Mouse (Mus musculus): ENCODE measurements around the gene Fcho1.
"Not testable (repeated sequence)": the region's sequence is repeated elsewhere in the genome, so short reads cannot be mapped to it uniquely, and the experiment has no call there.

Gene Fcho1

DNA sequence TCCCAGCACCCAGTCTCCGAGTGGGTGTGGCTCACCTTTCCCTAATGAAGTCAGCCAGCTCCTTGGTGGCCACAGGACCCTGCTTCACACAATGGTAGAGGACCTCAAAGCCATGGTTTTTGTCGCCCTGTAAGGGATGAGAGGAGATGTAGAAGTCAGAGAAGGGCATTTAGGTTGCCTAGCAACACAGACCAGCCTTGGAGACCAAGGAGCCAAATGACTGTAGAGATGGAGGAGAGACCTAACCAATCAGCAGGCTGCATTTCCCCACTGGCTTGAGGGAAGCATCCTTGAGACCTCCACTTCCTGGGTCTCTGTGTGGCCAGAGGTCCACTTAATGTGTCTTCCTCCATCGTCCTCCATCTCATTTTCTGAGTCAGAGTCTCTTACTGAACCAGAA, 7.3 kb downstream of the Fcho1 start:
- in situ Hi-C loops (cut with MboI): loop anchor here (25.0 kb wide), 1 partner anchor 581 kb away; no protein-coding TSS in a partner anchor

DNA sequence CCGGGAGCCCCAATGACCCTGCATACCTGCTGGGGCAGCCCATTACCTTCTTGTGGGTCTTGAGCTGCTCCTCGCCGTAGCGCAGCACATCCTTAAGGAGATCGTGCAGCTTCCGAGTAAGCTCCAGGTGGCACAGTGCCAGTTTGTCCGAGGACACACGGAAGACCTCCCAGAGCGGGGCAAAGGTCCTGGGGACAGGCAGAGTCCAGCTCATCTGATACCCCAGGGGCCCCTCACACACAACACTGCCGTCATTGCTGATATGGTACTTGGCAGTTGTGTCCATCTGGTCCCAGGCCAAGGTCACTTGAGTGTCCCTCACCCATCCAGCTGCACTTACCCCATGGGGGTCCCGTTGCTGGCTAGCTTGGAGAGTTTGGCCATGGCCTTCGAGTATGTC, 8.4 kb downstream of the Fcho1 start:
- in situ Hi-C loops (cut with MboI): loop anchor here (25.0 kb wide), 1 partner anchor 580 kb away; no protein-coding TSS in a partner anchor

DNA sequence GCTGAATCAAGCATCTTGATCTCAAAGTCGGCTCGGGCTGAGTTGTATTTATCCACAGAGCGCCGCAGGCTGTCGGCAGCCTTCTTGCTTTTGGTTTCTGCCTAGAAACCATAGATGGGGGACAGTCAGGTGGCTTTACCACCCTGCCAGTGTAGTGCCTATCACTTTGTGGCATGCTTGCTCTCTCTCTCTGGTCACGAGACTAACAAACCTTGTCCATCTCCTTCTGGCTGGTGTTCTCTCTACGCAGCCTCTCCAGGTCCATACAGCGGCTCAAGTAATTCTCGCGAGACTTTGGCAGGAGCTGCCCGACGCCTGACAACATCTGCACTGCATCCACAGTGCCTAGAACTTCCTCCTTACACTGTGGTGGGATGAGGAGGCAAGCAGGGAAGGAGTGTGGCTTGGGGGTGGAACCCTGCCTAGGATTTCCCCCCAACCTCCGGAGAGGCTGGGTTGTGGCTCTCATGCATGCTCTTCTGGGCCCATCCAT, 8.9 kb downstream of the Fcho1 start:
- in situ Hi-C loops (cut with MboI): loop anchor here (25.0 kb wide), 1 partner anchor 579 kb away; no protein-coding TSS in a partner anchor

DNA sequence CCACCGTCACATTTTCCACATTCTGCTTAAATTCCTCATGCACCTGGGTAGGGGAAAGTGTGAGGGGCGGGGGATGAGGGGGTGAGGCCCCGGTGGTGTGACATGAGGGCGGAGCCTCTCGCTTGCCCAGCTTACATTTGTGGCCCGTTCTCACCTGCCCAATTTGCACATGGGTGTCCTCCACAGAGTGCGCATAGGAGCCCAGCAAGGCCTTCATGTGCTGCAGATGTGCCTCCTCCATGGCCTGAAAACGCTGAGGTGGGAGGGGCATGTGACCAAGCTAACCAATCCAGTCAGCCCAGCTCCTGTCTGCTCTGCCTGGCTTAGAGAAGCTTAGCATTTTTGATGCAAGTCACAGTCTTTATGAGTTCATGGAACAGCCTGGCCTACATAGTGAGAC, 10.0 kb downstream of the Fcho1 start:
- in situ Hi-C loops (cut with MboI): loop anchor here (25.0 kb wide), 1 partner anchor 578 kb away; no protein-coding TSS in a partner anchor

DNA sequence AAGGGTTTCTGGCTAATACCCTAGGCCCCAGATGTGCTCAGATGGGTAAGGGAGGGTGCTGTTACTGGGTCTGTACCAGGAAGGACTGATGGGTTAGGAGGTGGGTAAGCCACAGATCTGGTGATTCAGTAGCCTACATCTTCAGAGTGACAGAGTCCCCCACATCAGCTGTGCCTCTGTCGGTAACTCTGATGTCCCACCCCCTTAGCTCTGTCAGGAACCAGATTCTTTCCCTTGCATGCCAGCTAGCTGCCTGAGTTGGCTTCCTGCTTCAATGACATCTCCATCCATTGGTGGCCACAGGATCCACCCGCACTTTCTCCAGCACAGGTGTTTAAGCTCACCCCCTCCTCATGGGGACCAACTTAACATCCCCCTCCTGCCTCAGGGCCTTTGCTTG, 13.9 kb downstream of the Fcho1 start:
- in situ Hi-C loops (cut with MboI): loop anchor here (25.0 kb wide), 1 partner anchor 574 kb away; no protein-coding TSS in a partner anchor

DNA sequence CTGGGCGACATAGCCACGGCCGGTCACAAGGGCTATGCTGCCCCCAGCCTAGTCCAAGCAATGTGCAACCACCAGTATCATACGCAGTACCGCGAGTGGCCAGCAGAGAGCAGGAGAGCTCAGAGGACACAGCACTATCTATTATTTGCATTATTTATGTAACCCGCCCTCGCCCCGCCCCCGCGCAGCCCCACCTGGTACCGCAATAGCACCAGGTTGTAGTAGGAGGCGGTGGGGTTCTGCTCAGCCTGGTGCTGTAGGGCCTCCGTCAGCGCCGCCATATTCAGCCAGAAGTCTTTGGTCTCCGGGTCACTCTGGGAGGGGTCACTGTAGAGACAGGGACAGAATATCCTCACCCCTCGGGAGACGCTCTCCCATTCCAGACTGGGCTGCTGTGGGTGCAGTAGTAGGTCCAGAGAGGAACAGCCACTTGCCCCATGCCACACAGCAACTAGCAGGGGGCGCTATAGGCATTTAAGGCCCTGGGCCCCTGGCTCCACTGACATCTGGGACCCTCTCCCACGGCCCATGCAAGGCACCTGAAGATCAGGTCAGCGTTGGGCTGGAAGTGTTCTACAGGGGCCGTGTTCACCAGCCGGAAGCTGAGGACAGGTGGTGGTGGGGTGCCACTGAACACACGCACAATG, 15.6 kb downstream of the Fcho1 start:
- in situ Hi-C loops (cut with MboI): loop anchor here (25.0 kb wide), 1 partner anchor 573 kb away; no protein-coding TSS in a partner anchor

DNA sequence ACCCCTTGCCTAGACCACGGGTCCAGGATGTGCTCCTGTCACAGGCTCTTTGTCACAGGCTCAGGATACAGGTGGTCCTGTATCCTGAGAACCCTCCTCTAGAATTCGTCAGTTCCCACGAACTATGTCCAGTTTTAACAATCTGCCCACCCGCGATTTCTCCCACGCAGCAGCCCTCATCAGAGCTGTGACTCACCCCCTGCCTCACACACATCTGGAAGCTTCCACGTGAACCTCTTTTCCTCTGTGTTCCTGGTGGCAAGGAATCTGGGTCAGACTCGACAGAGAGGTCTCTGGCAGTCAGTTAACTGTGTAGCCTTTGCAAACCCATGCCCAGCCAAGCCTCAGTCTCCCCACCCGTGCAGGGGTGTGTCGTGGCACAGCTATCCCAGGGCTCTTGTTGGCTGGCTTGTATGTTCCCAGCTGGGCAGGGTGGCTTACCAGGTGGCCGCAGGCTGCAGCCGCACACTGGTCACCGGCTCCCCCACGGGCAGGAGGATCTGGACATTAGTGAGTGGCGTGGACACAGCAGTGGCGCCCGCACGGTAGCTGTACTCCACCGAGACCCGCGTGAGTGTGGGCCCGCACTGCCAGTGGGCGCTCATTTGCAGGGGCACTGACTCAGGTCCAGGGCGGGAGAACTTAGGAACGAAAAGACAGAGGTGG, 16.2 kb downstream of the Fcho1 start:
- in situ Hi-C loops (cut with MboI): loop anchor here (25.0 kb wide), 1 partner anchor 572 kb away; no protein-coding TSS in a partner anchor

DNA sequence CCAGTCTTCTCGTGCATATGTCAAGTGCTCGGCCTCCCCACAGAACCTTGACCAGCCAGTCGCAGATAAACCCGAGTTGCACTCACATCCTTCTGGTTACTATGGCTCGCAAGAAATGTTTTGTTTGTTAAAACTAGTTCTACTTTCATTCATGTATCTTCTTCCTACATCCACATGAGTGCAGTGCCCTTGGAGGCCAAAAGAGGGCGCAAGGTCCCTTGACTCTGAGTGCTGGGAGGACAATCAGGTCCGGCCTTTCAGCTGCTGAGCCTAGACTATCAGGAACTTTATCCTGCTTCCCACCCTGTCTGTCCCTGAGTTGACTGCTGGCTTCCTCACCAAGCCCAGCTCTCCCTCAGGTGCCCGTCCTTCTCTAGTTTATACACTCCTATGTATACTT, 17.6 kb downstream of the Fcho1 start:
- in situ Hi-C loops (cut with MboI): loop anchor here (25.0 kb wide), 1 partner anchor 571 kb away; no protein-coding TSS in a partner anchor

DNA sequence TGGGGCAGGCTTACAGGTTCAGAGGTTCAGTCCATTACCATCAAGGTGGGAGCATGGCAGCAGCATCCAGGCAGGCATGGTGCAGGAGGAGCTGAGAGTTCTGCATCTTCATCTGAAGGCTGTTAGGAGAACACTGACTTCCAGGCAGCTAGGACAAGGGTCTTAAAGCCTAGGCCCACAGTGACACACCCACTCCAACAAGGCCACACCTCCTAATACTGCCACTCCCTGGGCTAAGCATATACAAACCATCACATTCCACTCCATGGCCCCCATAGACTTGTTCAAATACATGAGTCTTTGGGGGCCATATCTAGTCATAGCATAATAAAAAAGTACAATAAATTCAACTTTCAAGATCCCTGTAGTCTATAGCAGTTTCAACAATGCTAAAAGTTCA, 22.1 kb downstream of the Fcho1 start:
- in situ Hi-C loops (cut with MboI): loop anchor here (25.0 kb wide), 1 partner anchor 566 kb away; no protein-coding TSS in a partner anchor

DNA sequence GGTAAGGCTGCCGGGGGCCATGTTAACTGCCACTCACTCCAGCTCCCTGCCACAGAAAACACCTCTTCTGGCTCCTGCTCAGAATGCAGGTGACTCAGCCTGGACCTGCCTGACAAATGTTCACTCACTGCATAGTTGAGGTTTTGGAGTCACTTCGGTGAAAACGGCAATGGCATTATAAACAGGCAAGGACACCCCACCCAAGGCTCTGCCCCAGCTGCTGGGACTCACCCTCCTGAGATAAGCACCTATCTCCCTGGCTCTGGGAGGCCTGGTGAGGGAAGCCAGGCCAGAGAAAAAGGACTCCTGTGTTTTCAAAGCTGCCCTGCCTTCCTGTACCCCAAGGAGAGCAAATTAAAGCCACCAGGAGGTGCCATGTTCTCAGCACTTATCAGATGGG, 22.6 kb downstream of the Fcho1 start:
- in situ Hi-C loops (cut with MboI): loop anchor here (25.0 kb wide), 1 partner anchor 566 kb away; no protein-coding TSS in a partner anchor

DNA sequence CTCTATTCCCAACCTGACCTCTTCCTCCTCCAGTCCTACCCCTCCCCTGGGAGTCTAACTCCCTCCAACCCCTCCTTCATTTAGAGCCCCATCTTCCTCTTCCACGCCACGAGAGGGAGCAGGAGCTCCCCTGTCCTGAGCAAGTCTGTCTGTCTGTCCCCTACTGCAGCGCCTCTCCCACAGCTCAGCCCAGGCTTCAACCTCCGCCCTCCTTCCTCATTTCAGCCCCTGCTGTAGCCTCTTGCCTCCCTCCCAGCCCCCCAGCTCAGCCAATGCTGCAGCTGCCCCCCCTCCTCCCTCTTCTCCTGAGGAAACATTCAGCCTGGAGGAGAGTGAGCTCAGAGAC, 23.5 kb downstream of the Fcho1 start:
- in situ Hi-C loops (cut with MboI): loop anchor here (25.0 kb wide), 1 partner anchor 565 kb away; no protein-coding TSS in a partner anchor

DNA sequence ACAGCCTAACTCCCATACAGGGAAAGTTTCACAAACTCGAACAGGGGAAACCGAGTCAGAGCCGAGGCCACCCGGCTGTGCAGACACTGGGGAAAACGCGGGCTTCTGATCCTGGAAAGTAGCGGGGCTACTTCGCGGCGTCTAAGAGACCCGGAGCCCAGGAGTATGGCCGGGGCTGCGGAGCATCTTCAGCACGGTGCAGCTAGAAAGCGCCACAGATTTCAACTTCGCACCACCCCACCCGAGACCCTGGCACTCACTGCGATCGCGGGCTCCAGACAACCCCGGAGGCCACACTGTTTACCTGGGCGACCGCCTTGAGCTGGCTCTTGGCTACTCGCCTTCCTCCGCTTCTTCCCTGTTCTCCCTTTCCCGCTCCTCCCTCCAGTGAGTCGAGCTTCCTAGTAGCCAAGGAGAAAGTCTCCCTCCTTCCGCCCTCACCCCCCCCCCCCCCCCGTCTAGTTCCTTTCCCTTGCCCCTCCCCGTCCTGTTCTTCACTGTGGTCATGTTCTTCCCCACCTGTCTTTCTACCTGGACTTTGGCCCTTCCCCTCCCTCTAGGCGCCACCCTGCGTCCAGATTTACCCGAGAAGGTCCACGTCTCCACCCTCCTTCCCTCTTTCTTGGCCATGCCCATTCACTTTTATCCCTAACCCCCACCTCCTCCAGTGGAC, 24.0 kb downstream of the Fcho1 start, which contains the start of gene B3gnt3:
B3gnt3 (minus strand) TSS at position 376 of the 673 bp plus-strand sequence.
- in situ Hi-C loops (cut with MboI): loop anchor here (25.0 kb wide), 1 partner anchor 564 kb away; no protein-coding TSS in a partner anchor

DNA sequence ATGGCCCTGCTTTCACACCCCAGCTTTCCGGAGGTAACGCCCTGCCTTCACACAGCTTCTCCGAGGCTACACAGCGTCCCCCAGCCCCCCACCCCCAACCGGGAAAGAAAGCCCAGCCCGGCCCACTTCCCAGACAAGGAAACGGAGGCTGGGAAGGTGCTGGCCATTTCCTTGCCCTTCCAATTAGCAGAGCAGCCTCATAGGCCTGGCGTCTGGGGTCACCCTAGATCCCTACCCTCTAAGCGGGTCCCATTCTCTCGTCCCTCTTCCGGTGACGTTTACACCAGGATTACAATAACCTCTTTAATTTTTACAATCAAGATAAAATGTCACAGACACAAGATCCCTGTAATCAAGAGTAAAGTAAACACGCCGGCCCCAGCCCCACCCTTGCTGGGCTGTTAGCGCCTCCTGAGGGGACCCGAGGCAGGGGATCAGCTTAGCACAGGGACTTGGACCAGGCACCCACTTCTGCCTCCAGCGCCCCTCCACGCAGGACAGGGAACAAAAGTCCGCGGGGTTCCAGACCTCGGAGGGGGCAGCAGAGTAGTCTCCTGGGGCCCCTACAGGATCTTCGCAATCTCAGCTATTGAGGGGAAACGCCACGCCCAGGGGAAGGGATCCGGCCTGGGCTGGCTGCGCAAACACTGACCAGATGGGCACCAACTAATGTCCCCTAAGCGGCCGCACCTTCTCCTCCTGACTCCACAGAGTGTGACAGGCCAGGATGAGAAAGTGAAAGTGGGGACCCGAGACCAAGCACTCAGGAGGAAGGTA, 24.8 kb downstream of the Fcho1 start:
- in situ Hi-C loops (cut with MboI): loop anchor here (25.0 kb wide), 1 partner anchor 563 kb away; no protein-coding TSS in a partner anchor

DNA sequence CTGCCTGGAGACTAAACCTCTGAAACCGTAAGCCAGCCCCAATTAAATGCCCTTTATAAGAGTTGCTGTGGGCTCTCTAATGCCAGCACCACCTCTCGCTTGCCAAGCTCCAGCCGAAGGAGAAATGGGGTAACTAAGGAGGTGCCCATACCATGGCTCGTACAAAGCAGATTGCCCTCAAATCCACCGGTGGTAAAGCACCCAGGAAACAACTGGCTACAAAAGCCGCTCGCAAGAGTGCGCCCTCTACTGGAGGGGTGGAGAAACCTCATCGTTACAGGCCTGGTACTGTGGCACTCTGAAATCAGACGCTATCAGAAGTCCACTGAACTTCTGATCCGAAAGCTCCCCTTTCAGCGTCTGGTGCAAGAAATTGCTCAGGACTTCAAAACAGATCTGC, 30.1 kb downstream of the Fcho1 start:
- in situ Hi-C loops (cut with MboI): not testable (repeated sequence)

DNA sequence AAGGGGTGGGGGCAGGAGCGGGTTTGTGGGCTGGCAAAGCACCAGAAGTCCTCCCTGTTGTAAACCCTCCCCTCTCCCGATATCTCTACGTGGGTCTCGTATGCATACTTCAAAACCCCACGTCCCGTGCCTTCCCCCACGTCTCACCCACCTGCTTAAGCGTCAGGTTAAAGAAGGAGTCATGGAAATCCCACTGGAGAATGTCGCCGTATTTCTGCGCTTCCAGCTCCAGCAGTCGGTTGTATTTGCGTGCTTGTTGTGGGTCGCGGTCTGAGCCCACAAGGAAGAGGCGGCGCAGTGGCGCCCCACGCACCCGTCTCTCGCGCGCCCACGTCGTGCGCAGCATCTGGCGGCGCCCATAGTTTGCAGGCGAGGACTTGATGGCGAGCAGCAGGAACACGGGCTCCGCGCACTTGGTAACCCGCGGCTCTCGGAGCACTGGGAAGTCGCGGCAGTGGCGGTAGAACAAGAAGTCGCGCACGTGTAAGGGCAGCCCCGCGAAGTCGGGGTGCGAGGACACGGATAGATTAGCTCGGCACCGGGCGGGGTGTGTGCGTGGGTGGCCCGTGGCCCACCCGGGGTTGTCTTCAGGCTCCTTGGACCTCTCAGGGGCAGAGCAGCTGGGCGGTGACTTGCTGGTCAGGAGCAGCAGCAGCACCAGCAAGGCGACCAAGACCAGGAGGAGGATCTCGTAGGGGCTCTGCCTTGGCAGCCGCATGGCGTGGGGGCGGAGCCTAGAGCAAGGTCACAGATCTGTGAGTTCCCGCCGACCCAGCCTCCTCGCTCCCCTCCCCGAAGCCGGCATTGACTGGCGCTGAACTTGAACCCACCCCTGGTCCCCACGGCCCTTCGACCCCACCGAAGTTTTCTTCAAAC, 32.1 kb downstream of the Fcho1 start:
- in situ Hi-C loops (cut with MboI): no loop called here

DNA sequence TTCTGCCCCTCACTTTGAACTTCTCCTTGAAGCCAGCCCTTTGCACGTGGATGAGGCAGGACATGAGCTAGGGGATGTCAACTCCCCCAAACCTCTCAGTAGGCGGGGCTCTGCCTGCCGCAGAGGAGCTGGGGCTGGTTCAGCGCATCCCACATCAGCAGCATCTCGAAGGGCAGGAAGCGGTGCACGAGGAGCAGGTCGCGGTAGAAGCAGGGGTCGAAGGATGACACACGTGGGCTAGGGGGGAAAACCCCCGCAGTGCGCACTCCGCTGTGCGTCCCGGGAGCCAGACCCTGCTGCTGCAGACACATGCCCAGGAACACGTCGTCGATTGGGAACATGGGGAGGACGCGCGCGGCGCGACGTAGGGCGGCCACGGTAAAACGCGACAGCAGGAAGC, 33.0 kb downstream of the Fcho1 start:
- in situ Hi-C loops (cut with MboI): no loop called here

DNA sequence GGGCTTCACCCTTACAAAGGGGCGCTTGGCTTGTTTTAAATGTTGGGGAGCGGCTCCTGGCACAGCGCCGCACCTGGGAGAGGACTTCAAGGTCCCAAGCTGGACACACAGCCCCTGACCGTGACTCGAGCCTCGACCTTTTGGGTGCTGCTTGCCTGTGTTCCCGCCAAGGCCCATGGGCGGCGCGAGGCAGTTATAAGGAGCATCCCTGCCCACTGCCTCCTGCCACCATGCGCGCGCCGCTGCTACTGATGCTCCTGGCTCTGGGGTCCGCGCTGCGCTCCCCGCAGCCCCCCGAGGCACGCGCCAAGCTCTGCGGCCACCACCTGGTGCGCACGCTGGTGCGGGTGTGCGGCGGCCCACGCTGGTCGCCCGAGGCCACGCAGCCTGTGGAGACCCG, 36.5 kb downstream of the Fcho1 start, which contains the start of gene Insl3:
Insl3 (plus strand) TSS at position 187 of the 400 bp plus-strand sequence.
- in situ Hi-C loops (cut with MboI): no loop called here

DNA sequence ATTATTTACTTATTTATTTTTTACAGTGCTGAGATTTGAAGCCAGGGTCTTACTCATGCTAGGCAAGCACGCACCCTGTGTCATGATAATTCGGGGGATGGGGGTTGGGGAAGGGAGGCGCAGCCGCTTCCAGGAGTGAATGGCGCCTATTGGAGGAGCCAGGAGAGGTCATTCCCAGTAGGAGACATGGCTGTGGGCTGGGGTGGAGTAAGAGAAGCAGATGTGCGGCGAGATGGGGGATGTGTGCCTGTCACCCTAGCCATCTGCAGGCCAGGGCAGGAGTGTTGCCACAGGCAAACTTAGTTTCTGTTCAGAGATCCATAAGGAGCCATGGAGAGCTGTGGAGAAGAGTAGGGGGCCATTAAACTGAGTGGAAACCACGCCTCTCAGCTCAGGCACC, 37.9 kb downstream of the Fcho1 start:
- in situ Hi-C loops (cut with MboI): no loop called here

DNA sequence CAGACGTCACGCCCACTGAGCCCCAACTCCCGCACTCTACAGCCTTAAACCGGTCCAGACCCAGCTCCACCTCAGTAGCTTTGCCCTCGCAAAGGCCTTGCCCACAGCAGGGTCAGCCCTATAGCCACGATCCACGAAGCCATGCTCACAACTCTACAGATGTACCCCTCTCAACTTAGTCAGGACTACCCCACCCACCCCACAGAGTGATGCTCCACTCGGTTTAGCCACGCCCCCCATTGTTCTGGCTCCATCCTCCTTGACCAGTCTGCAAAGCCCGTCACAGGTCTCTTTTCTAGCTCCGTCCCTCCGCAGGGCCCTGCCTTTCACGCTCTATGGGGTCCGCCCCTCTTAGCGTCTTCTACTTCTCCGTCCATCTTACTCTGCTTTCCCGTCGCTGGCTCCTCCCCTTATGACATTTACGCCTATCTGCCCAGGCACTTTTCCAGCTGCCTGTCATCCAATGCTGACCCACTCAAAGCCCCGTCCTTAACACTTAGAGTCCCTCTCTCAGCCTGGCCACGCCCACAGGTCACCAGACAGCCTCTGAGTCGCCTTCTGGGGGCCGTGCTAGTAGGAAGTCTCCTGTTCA, 39.3 kb downstream of the Fcho1 start:
- in situ Hi-C loops (cut with MboI): no loop called here

DNA sequence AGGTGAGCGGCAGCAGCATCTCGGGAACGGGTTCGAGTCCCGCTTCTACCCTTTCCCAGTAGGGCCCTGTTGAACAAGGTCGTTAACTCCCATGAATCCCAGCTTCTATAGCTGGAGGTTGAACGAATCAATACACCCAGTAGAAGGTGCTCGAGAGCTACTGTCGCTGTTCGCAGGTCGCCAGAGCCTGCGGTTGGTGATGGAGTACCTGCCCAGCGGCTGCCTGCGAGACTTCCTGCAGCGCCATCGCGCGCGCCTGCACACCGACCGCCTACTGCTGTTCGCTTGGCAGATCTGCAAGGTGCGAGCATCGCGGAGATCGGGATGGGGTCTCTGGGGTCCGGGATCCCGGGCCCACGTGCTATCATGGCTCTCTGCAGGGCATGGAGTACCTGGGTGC, 39.9 kb downstream of the Fcho1 start:
- in situ Hi-C loops (cut with MboI): no loop called here

All from mature B cell (primary cell).